Mouse (Mus musculus) right cerebral cortex, postnatal 36 days (tissue): Measurements from ENCODE around the gene Bglap3.
"Not testable (repeated sequence)": the region's sequence is repeated elsewhere in the genome, so short reads cannot be mapped to it uniquely, and the experiment has no call there.

ENCODE experiments used
- DNase-seq, 2 experiments: peaks; one replicate each; pipeline ENCODE4 v3.0.0; 2022; ENCODE audit warnings: low spot score in 2 of 2, mixed read lengths in 1 of 2

Bglap3 gene

DNA sequence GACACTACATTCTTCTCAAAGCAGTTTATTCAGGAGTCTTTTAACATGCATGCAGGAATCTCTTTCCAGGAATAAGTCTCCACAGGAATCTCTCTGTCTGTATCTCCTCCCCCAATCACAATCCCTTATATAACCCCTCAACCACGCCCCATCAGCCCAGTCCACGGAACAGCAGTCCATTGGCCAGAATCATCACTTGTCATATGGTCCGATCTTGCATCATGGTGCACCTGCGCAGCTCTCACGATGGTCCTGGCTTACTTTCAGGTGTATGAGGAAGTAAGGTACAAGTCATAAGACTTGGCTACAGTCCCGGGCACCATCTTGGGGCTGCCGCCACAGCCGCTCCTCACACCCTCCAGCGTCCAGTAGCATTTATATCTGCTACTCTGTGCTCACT lies at the start of gene Bglap3:
Gene Bglap3 (minus strand): TSS at position 101 of the 400 bp plus-strand sequence.
- not testable (repeated sequence) for DNase-seq

DNA sequence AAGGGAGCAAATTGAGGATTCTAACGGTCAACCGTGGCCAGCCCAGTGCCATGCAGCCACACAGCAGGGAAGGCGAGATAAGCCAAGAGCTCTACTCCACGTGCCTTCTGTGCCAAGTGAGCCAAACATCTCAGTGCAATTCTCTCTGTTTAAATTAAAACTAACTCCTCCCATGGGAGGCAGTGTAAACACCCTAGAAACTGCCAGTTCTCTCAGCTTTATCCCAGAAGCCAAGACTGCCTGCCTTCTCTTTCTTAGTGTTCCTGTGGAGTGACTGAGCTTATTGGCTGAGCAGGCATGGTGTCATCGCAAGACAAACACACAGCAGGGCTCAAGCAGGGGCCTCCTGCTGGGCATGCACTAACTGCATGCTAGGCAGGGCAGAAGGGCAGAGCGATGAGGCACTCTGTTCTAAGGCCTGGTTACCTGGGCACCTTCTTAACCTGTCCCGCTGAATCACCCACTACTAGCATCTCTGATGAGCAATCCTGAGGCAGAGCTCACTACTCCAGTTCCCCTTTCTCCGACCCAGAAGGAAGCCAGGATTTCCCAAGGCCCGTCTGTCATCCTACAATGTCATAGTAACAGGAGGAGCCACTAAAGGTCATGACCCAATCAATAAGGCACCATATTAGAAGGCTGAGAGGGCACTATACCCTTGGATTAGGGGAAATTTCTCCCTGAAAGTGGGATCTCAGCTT lies 49.6 kb upstream of the Bglap3 start:
- peak in 1 of 2 experiments; percentile 44 for DNase-seq

DNA sequence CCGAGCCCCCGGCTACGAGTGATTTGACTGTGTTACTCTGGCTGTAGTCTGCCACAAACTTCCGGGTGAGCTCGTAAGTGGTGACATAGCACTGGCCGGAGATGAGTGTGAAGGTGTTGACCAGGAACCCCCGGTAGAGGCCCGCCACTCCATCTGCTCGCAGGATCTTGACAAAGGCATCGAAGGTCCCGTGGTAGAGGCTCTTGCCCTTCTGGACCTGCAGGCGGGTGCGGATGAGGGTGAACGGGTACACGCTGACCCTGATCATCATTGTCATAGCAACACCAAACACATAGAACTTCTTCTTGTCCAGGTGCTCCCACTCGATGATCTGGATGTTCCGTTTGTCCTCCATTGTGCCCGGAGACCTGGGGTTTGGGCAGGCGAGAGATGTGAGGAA lies 48.2 kb upstream of the Bglap3 start:
- DNase-seq, result no peak

DNA sequence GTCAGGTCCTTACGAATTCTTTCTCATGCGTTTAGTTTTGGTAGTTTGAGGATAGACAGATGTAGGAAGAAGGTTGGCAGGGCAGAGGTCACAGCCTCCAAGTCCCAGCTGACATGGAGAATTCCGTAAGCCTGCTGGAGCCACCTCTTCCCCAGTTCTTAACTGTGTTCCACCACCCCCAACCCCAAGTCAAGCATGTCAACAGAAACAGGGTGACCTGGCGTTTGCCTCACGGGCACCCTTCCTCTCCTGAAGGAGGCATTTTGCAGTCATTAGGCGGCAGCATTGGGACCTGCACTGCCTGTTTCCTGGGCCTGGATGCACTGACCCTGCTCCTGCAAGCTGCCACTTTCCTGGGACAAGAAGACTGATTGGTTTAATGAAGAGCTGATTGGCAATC lies 45.5 kb upstream of the Bglap3 start:
- no peak for DNase-seq

DNA sequence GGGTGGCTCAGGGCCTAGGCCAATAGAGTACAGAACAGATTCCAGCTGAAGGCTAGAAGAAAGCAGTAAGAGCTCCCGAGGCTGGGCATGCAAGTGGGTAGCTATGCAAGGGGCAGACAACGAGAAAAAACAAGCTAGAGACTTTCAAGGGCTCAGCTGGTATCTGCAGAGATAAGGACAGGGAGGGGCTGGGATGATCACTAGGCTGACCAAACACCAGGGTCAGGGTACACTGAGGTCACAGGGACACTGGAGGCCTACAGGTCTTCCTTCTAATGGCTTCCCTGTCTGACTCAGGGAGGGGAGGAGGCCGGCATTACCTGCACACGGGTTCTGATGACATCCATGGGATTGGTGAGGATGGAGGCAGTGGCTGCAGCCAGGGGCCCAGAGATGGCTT lies 43.1 kb upstream of the Bglap3 start:
- no peak for DNase-seq

DNA sequence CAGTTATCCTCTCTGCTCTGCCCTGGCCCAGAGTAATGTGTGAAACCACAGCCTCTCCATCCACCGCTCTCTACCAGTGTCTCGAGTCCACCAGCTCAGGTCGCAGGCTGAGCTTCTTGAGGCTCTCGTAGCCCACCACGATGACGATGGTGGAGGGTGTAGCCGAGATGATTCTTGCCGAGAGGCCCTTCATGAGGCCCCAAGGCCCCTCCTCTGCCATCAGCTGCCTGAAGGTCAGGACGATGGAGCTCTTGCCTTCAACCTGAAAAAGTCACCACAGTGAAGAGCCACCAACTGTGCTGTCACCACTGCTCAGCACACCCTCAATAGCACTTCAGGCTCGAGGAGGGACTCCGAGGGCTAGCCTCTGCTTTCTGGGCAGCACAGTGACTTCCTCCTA lies 40.1 kb upstream of the Bglap3 start:
- no peak for DNase-seq

DNA sequence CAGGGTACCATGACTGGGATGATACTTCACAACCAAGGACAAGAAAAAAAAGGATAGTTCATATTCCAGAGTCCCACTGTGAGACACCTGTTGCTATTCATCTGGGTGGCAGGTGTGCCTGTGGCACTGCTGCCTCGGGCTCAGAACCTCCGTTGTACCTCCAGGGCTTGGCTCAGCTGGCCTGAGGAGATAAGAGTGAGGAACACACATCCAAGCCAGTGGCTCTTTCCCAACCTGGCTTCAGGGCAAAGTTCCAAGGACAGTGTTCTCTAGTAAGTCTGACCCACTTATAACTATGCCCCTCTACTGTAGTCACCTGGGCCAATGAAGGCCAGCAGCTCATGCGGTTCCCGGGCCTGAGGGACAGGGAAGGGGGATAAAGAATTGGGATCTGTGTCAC lies 39.1 kb upstream of the Bglap3 start:
- DNase-seq, result no peak

DNA sequence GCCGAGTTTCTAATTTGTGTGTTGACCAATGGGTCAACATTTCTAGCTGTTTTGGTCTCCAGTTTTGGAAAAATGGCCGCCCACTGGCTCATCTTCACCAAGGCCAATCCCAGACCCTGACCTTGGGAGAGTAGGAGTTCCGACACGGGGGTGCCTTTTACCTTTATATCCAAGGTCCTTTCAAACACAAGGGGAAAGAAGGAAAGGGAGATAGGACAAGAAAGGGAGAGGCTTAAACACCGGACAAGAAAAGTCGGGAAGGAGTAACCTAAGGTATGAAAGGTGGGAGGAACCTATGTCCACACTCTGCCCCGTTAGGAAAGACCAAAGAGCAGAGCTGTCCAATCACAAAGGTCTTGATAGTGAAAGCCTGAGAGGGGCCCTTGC lies 38.1 kb upstream of the Bglap3 start:
- no peak for DNase-seq

DNA sequence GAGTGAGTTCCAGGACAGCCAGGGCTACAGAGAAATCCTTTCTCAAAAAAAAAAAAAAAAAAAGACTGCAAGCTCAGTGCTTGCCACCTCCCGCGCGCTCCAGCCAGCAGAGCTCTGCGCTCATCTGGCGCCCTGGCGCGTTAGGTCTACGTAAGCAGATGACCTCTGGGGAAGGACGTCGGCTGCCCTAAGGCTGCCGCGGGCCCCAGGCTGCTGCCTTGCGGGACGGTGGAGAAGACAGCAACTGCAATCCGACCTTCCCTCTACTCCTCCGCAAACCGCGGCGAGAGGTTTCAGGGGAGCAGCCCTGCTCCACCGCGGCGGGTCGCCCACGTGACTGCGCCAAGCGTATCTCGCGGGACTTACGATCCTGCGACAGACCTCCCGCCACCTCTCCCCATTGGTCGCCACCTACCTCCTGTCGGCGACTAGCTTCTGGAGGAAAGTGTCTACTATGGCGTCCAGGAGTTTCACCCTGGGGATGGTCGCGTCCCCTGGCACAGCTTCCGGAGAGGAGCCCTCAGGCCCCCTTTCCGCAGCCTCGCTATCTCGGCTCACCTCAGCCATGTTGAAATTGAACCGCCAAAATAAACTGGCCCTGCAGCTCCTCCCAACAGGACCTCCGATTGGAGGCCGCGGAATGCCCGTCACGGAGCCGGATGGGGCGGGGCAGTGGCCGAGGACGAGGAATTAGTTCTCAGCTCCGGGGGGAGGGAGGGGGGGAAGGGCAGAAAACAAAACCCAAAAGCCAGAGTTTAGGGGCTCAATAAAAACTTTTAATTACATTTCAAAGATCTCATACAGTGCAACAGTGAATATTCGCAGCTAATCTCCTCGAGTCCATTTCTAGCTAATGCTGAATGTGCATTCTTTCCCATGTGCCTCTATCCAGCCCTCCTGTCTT lies 37.5 kb upstream of the Bglap3 start, which contains the start of gene Pmf1:
Gene Pmf1 (minus strand): TSS at position 591 of the 904 bp plus-strand sequence.
- peak; percentile 85 to 86 for DNase-seq

DNA sequence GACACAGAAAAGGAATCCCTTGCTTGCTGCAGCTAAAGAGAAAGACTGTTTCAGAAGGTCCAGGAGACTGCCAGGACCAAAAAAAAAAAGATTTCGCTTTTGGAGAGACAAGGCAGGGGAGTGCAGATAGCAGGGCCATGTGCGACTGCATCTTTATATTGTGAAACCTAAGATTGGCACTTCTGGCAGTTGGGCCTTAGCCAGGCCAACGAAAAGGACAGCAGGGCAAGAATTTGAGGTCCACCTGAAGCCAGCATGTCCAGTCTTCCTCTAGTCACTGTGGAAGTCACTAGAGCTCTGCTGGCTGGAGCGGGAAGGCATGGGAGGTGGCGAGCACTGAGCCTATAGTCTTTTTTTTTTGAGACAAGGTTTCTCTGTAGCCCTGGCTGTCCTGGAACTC lies 36.4 kb upstream of the Bglap3 start:
- no peak for DNase-seq

DNA sequence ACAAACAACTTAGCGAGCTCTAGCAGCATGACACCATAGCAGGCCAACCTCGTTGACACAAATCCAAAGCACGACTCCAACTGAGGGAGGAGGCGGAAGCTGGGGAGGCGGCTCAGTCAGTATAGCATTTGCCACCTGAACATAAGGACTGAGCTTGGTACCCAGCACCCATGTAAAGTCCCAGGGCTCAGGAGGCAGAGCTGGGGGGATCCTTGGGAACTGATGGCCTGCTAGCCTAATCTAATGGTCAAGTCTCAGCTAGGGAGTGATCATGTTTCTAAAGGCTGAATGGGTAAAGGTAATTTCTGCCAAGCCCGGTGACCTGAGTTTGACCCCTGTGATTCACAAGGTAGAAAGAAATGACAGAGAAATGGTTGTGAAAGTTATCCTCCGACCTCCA lies 35.0 kb upstream of the Bglap3 start:
- DNase-seq, result no peak

DNA sequence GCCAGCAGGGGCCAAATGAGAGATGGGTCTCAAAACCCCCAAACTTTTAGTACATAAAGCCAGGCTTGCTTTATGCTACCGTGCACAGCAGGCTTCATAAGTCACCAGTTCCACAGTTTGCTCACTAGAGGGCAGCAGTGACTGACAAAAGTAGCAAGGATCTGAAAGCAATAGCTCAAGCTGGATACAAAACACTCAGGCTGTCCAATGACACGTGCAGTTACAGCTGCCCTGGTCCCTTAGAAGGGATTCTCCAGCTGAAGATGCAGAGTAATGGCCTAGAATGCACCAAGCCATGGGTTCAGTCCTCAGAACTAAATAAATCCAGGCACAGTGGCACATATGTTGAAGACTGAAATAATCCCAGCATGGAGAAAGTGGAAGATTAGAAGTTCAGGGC lies 34.5 kb upstream of the Bglap3 start:
- DNase-seq, result peak; percentile 41 to 54

DNA sequence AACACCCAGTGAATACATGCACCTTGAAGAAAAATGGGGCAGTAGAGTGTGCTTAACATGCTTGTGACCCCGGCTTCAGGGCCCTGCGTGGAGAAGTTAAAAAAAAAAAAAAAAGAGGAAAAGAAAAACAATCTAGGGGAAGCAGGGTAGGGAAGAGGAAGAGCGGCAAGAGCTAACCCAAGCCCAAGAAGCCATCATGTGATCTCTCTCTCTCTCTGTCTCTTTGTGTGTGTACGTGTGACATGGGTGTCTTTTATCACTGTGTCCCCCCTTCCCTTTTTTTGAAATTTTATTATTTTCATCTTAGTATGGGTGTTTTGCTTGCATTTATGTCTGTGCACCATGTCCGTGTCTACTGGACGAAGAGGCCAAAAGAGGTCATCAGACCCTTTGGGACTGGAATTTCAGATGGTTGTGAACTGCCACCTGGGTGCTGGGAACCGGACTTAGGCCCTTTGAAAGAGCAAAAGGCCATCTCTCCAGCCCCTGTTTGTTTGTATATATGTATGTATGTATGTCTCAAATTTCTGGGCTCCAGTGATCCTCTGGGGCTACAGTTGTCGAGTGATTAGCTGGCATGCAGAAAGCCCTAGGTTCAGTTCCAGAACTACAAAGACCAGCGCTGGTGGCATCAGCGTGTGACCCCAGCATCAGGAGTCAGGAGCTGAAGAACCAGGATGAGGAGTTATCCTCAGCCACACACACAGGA lies 31.1 kb upstream of the Bglap3 start:
- DNase-seq, result no peak

DNA sequence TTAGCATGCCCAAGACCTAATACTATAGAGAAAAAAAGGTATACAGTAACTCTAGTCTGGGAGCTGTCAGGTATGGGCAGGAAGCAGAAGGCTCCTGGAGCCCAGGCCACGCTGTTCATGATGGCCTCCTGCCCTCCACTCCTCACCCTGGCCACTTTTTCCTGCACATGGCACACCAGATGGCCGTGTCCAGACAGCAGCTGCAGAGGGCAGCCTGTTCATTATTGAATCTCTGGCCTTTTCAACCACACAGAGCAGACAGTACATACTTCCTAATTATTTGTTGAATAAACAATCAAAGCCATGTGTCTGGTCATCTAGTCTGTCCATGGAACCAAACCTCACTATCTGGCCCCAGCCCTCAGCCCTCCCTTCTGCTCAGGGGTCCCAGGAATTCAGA lies 26.1 kb upstream of the Bglap3 start:
- no peak for DNase-seq

DNA sequence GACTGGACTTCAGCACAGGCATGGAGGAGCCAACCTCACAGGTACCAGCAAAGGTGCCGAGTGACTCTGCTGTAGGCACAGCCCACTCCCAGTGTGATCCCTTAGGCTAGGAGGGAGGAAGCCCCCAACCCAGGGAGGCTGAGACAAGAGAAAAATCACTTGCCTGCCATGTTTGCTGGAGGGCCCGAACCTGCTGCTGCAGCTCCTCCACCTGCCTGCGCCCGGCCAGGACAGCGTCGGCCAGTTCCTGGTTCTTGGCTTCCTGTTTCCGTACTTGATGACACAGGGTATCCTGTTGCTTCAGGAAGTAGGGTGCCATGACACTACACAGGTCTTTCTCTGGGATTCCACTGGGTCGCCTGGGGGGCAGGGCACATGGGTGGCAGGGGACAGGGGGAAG lies 23.2 kb upstream of the Bglap3 start:
- no peak for DNase-seq

DNA sequence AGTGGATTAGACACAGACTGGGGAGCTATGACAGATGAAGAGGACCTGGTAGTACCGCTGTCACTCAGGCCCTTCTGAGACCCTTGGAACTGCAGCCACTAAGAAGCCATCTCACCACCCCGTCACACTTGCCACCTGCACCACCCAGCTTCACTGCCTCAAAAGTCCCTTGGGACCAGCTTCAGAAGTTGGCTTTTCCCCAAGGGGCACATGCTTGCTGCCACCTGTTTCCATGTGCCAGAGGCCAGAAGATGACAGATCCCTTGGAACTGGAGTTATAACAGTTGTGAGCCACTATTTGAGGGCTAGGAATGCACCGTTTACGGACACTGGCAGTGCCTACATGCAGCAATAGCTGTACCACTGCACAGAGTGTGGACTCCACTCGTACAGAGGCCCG lies 22.7 kb upstream of the Bglap3 start:
- DNase-seq, result no peak

DNA sequence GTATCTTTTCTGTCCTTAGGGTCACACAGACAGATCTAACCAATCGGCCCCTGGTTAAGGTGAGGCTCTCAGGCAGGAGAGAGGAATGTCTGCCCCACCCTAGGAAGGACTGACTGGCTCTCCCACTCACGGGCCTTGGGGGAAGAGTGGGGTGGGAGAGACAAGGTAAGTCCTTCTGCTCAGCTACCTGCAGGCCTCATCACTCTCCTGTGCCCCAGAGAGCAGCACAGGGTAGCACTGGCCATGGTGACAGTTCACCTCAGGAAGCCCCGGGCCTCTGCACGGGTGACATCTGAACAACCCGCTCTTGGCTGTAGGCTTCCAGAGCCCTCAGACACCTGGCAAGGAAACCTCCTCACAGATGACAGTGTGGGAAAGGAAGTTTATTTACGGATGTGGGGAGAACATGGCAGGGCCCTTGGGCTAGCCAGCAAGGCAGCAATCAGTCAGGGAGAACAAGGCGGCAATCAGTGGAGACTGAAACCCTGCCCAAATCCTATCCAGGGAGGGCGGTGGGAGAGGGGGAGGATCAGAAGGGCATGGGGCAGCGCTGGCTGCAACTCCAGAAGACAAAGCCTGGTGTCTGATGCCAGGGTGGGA lies 21.3 kb upstream of the Bglap3 start:
- DNase-seq, result no peak

DNA sequence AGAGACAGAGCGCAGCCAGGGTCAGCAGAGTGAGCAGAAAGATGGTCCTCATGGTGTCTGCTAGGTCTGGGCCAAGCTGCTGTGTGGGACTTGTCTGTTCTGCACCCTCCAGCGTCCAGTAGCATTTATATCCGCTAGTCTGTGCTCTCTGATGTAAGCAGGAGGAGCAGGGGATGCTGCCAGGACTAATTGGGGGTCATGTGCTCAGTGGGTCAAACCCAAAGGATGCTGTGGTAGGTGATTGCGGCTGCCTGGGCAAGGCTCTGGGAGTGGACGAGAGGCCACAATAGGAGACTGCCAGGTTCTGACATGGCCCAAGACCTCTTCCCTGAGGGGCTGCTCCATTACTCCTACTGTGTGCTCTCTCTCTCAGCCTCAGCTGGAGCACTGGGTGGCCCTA lies 11.8 kb upstream of the Bglap3 start, which contains the start of gene Bglap:
Gene Bglap (minus strand): TSS at position 101 of the 400 bp plus-strand sequence.
- DNase-seq, result no peak

DNA sequence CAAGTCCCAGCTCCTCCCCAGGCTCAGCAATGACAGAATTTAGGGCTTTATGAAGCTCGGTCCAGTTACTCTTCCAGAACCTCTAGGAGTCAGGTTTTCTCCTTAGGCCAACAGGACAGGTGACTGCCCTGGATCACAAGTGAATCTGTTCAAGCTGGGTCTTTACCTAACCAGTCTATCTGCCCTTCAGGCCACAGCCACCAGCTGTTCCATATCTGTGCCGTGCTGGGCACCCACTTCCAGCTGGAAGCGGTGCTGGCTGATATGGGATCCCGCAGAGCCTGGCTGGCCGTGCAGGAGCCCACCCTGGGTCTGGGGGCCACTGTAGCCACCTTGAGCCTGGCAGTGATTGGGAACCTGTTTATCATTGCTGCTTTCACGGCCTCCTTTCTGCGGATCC lies 9.8 kb upstream of the Bglap3 start:
- DNase-seq, result not testable (repeated sequence)

DNA sequence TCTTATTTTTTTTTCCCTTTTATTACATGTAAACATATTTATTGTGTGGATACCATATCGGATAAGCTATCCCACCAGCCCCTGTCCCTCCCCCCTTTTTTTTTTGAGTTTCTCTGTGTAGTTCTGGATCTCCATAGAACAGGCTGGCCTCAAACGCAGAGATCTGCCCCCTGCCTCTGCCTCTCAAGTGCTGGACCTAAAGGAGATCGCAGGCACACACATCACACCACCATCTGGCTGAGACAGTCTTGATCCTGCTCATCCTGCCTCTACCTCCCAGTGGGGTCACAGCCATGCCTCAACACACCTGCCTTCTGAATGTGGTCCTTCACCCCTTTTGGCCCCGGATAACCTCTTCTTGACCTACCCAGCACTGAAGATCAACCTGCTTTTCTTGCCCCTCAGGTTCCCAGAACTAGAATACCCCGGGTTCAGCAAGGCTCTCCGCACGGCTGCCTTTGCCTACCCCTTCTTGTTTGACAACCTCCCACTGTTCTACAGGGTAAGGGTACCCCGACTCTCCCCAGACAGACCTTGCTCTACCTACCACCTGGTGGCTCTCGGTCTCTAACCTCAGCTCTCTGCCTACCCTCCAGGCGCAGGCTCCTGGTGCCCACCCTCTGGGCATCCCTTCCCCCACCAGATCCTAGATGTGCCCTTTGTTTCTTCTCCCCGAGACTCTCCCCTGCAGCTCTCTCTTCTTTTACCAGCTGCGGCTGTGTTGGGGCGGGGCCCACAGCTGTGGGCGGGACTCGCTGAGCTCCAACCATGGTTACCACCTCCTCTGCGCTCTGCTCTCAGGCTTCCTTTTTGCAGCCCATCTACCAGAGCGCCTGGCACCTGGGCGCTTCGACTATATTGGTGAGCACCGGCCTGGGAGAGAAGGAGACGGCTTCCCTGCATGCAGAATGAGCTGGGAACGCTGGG lies 9.1 kb upstream of the Bglap3 start:
- not testable (repeated sequence) for DNase-seq

DNA sequence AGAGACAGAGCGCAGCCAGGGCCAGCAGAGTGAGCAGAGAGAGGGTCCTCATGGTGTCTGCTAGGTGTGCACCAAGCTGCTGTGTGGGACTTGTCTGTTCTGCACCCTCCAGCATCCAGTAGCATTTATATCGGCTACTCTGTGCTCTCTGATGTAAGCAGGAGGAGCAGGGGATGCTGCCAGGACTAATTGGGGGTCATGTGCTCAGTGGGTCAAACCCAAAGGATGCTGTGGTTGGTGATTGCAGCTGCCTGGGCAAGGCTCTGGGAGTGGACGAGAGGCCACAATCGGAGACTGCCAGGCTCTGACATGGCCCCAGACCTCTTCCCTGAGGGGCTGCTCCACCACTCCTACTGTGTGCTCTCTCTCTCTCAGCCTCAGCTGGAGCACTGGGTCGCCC lies 6.1 kb upstream of the Bglap3 start, which contains the start of gene Bglap2:
Gene Bglap2 (minus strand): TSS at position 101 of the 400 bp plus-strand sequence.
- not testable (repeated sequence) for DNase-seq
